Mouse (Mus musculus) liver, embryonic 16.5 days (tissue): Measurements from ENCODE around the gene Aldh3a2. TPM values are rescaled to one million over a fixed set of nuclear protein-coding genes. Genes with fewer than 3 reads are reported as not detected.

ENCODE experiments used
- ATAC-seq: fragments of 200-750 bp; cut with Nextera tagmentation; 2 replicates; pipeline ENCODE4 v1.8.0; 2017; ENCODE audit warnings: low read depth, mild to moderate bottlenecking, moderate number of reproducible peaks, moderate library complexity
- H3K27ac ChIP-seq: fragments of 300-500 bp; sonication (generic); 2 replicates; pipeline ENCODE4 v1.5.1; 2014; ENCODE audit warnings: mild to moderate bottlenecking, low read length
- H3K27me3 ChIP-seq: fragments of 300-500 bp; sonication (generic); 2 replicates; pipeline ENCODE4 v1.6.1; 2014; ENCODE audit warnings: low read depth, low read length, mixed read lengths; ENCODE audit not compliant: control insufficient read depth, insufficient read depth
- H3K36me3 ChIP-seq: fragments of 300-500 bp; sonication (generic); 2 replicates; pipeline ENCODE4 v1.6.1; 2014; ENCODE audit warnings: mild to moderate bottlenecking; ENCODE audit not compliant: control insufficient read depth, insufficient read depth
- H3K4me1 ChIP-seq: fragments of 300-500 bp; sonication (generic); 2 replicates; pipeline ENCODE4 v1.6.1; 2014; ENCODE audit warnings: low read depth, low read length, mixed read lengths; ENCODE audit not compliant: control insufficient read depth
- H3K4me2 ChIP-seq: fragments of 300-500 bp; sonication (generic); 2 replicates; pipeline ENCODE4 v1.6.1; 2014; ENCODE audit warnings: low read depth, low read length, mixed read lengths
- H3K4me3 ChIP-seq: fragments of 300-500 bp; sonication (generic); 2 replicates; pipeline ENCODE4 v1.5.1; 2014; ENCODE audit warnings: low read depth, mild to moderate bottlenecking, low read length
- H3K9ac ChIP-seq: fragments of 300-500 bp; sonication (generic); 2 replicates; pipeline ENCODE4 v1.6.1; 2014; ENCODE audit warnings: low read depth, low read length
- H3K9me3 ChIP-seq: fragments of 300-500 bp; sonication (generic); replicated peaks from 2 replicates; pipeline ENCODE4 v1.6.1; 2016; ENCODE audit warnings: low read length; ENCODE audit not compliant: control insufficient read depth
- WGBS: fragments of 180-500 bp; shearing (Covaris S2); extraction: QIAGEN DNeasy Blood & Tissue Kit; methylation state at CpG from one replicate; pipeline ENCODE4 v1.1.7; 2014; ENCODE audit not compliant: insufficient replicate concordance; 5-methylcytosine and 5-hydroxymethylcytosine counted together
- polyA plus RNA-seq: library from polyadenylated mRNA; unstranded; fragments of >200 nt; fragmentation: Nextera tagmentation; extraction: Ambion mirVana; gene quantifications from 2 replicates; pipeline ENCODE4 v1.2.1, GENCODE M21; 2015

Gene Aldh3a2
- polyA plus RNA-seq, 1 experiment from 2014 or later = 40.9 TPM

DNA sequence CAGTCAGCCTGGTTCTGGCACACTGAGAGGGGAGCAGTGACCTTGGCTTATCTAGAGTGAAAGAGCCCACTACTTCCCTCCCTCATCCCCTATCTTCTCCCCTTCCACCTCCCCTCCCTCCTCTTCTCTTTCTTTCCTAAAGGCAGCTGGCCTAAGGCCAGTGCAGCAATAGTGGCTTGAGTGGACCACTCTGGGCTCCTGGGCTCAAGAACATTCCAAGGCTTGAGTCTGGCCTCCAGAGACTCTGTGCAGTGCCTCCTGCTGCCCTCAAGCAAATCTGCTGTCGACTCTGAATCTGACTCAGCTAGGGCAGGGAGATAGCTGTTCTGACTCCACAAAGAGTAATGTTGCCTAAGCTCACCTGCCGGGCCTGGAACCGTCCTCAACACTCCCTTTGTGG lies 38.9 kb downstream of the Aldh3a2 start:
- Histone ChIP-seq H3K4me3 (no peak overlapping the region), H3K9me3 (no peaks in the 10 kb centered on the region), H3K4me2 (no peak overlapping the region), H3K9ac (no peak overlapping the region), H3K36me3 (no peaks in the 10 kb centered on the region), H3K27me3 (no peaks in the 10 kb centered on the region; the same call in 1 of the 2 replicates), H3K27ac (no peak overlapping the region), H3K4me1 (peaks cover 5% of the 10 kb centered on the region; the same call in 1 of the 2 replicates)
- WGBS = 55% methylated on average over 3 of the region's 3 CpGs
- ATAC-seq = no peak

DNA sequence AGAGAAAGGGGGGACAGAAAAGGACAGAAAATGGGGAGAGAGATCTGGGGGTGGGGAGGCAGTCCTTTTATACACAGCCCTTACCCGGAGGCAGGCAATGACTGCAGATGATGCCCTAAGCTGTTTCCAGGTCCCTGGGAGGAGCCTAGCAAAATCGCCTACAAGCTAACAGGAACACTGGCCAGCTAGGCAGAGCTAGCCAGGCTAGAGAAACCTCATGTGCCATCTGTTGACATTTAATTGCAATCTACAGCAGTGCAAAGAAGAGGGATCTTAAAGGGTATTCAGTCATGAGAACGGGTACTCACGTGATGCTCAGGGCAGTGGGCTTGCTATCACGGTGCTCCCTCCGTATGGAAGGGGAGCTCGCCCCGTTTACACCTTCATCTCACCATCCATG lies 39.4 kb downstream of the Aldh3a2 start:
- Histone ChIP-seq H3K4me3 (no peak overlapping the region), H3K4me2 (no peak overlapping the region), H3K27me3 (no peaks in the 10 kb centered on the region), H3K27ac (no peak overlapping the region), H3K9ac (no peak overlapping the region), H3K36me3 (no peaks in the 10 kb centered on the region), H3K4me1 (peaks cover 2% of the 10 kb centered on the region; the same call in 1 of the 2 replicates), H3K9me3 (no peaks in the 10 kb centered on the region)
- 62% methylated on average over 8 of the region's 8 CpGs for WGBS
- ATAC-seq = no peak

DNA sequence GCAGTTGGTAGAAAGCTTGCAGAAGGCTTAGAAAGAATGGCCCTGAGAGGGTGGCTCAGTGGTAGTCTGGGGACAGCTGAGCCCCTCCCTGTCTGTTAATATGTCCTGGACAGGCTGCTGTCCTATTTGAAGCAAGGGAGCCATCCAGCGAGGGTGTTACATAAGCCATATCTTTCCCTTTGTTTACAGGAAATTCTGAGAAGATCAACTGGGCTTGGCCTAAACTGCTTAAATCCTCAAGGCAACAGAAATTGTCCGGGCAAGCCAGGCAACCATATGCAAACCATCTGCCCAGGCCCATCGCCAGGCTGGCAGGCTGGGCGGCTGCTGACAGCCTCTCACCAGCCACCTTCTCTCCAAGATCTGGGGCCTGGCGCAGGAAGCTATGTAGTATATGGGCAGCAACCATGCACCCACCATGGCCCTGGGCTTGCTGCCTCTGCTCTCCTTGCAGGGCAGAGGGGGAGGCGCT lies 41.3 kb downstream of the Aldh3a2 start:
- Histone ChIP-seq H3K27me3 (no peaks in the 10 kb centered on the region), H3K9me3 (no peaks in the 10 kb centered on the region), H3K27ac (no peak overlapping the region), H3K4me3 (no peak overlapping the region), H3K4me1 (no peaks in the 10 kb centered on the region; the same call in 1 of the 2 replicates), H3K4me2 (no peak overlapping the region), H3K36me3 (no peaks in the 10 kb centered on the region), H3K9ac (no peak overlapping the region)
- ATAC-seq = no peak
- WGBS = 65% methylated on average over 6 of the region's 6 CpGs

DNA sequence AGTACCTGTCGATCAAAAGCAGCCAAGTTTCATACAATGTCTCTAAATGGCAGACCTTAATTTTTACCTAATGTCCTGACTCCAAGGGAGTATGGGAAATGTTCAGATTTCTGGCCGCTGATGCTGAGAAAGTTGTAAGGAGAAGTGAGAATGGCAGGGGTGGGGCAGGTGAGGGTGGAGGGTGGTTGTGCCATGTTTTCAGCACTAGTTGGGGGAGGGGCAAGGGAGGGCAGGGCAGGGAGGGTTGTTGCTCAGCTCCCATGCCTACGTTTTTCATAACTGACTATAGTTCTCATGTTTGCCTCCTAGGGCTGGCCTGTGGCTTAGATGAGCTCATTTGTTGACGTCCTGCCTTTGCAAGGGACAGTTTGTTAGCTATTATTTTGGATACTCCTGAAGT lies 41.8 kb downstream of the Aldh3a2 start:
- 64% methylated on average over 4 of the region's 4 CpGs for WGBS
- ATAC-seq = no peak

DNA sequence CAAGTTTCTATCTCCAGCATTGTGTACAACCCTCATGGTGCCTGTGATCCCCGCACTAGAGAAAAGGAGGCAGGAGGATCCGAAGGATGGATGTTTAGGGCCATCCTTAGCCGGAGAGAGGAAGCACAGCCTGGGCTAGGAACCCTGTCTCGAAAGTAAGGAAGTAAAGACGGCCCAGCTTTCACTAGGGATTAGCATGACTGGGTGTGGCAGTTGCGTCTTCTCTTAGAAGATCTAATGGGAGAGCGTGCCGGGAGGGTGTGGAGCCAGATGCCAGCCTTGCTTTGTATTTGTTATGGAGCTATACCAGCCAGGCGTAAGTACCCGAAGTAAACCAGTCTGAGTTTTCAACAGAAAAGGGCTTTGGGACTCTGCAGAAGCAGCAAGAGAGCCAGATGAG lies 42.4 kb downstream of the Aldh3a2 start:
- no peak overlapping the region for H3K27ac ChIP-seq
- H3K36me3 ChIP-seq = no peaks in the 10 kb centered on the region
- no peak for ATAC-seq
- H3K4me1 ChIP-seq = no peaks in the 10 kb centered on the region; the same call in 1 of the 2 replicates
- H3K4me2 ChIP-seq = no peak overlapping the region
- H3K4me3 ChIP-seq = no peak overlapping the region
- H3K9me3 ChIP-seq = no peaks in the 10 kb centered on the region
- H3K27me3 ChIP-seq = no peaks in the 10 kb centered on the region
- WGBS = 76% methylated on average over 10 of the region's 10 CpGs
- H3K9ac ChIP-seq = no peak overlapping the region

More for the DNA sequence above, 41.8 kb downstream of the Aldh3a2 start:
- H3K9ac ChIP-seq = no peak overlapping the region
- no peak overlapping the region for H3K4me2 ChIP-seq
- H3K36me3 ChIP-seq = no peaks in the 10 kb centered on the region
- H3K4me1 ChIP-seq = no peaks in the 10 kb centered on the region; the same call in 1 of the 2 replicates
- no peak overlapping the region for H3K27ac ChIP-seq
- no peaks in the 10 kb centered on the region for H3K9me3 ChIP-seq
- H3K4me3 ChIP-seq = no peak overlapping the region
- H3K27me3 ChIP-seq = no peaks in the 10 kb centered on the region

DNA sequence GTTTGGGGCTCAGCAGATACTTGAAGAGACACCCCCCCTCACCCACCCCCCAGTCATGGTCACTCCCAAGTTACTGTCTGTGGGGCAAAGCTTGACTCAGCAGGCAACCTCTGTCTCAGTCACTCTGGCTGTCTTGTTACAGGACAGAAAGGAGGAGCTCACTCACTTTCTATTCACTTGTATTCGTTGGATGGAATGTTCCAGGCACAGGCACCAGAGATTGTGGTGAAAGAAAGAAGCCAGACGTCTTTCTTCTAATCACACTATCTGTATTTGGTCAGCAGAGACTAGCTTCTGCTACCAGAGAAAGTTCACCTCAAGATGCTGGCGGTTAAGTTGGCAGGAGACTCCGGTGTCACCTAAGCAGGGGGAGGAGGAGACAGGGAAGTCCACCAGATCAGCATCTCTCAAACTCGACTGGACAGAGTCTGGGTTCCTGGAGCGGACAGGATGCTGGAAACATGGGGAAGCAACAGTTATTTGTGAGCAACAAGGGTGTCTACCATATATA lies 43.0 kb downstream of the Aldh3a2 start:
- 57% methylated on average over 6 of the region's 6 CpGs for WGBS
- Histone ChIP-seq H3K27me3 (no peaks in the 10 kb centered on the region), H3K4me1 (no peaks in the 10 kb centered on the region; the same call in 1 of the 2 replicates), H3K4me3 (no peak overlapping the region), H3K36me3 (no peaks in the 10 kb centered on the region), H3K9me3 (no peaks in the 10 kb centered on the region), H3K27ac (no peak overlapping the region), H3K4me2 (no peak overlapping the region), H3K9ac (no peak overlapping the region)
- no peak for ATAC-seq

DNA sequence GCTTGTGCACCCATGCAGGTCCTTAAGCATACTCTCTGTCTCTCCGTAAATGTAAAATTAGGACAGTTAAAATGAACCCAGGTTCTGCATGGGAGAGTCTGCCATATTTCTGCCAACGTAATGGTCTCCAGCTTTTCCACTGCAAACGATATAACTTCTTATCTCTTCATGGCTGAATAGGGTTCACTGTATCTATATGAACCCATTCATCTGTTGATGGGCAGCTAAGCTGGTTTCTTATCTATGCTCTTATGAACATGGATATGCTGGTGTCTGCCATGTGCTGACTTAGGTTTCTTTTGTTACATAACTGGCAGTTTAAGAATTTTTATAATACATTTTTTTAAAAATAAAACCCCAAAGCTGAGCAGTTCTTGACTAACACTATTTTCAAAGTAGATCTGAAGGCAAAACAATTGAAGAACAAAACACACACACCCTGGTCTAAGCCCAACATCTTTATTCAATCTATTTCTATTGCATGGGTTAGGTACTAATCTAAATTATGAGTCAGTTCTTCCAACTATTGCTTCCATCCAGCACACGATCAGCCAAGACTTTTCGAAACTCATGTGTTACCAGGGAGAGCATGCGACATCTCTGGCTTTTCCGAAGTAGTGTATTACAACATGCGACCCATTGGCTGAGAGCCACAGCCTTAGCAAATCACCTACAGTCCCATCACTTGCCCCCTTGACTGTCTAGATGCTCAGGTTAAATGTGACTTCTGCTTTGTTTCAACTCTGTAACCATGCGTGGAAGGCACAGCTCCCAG lies 44.1 kb downstream of the Aldh3a2 start:
- WGBS = 62% methylated on average over 9 of the region's 9 CpGs

DNA sequence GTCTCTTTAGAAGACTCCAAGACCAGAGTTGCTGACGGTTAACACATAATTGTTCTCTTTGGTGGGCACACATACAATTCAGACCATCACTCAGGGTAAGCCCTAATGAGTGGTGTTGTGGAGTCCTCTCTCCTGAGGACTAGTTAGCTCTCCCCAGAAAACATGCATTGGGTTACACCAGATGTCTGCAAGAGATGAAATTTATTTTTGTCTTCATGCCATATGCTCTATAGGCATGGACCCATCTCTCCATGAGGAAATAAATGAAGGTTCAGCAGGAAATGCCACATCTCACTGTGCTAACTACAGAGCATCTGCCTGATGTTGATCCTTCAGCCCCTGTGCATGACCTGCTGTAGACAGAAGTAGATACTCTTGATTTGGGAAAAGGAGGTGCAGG lies 45.3 kb downstream of the Aldh3a2 start:
- H3K36me3 ChIP-seq = no peaks in the 10 kb centered on the region
- no peak for ATAC-seq
- no peaks in the 10 kb centered on the region; the same call in 1 of the 2 replicates for H3K4me1 ChIP-seq
- H3K4me2 ChIP-seq = no peak overlapping the region
- H3K27ac ChIP-seq = no peak overlapping the region
- no peaks in the 10 kb centered on the region for H3K9me3 ChIP-seq
- H3K4me3 ChIP-seq = no peak overlapping the region
- H3K9ac ChIP-seq = no peak overlapping the region
- WGBS = 71% methylated on average over 1 of the region's 1 CpGs
- H3K27me3 ChIP-seq = no peaks in the 10 kb centered on the region

More for the DNA sequence above, 44.1 kb downstream of the Aldh3a2 start:
- no peaks in the 10 kb centered on the region; the same call in 1 of the 2 replicates for H3K4me1 ChIP-seq
- H3K9me3 ChIP-seq = no peaks in the 10 kb centered on the region
- H3K36me3 ChIP-seq = no peaks in the 10 kb centered on the region
- H3K9ac ChIP-seq = no peak overlapping the region
- H3K27me3 ChIP-seq = no peaks in the 10 kb centered on the region
- H3K4me2 ChIP-seq = no peak overlapping the region
- no peak overlapping the region for H3K4me3 ChIP-seq
- no peak overlapping the region for H3K27ac ChIP-seq
- peak; percentile 69 for ATAC-seq
